Mouse (Mus musculus) neural tube, embryonic 12.5 days (tissue): ENCODE results near the gene Ceacam16. TPM values are rescaled to one million over a fixed set of nuclear protein-coding genes. Genes with fewer than 3 reads are reported as not detected.

Experiments used
- ATAC-seq: fragments of 200-750 bp; cut with Nextera tagmentation; 2 replicates; pipeline ENCODE4 v1.8.0; 2017; ENCODE audit warnings: low read depth, mild to moderate bottlenecking, moderate TSS enrichment, moderate library complexity; ENCODE audit not compliant: low FRiP score
- H3K27ac ChIP-seq: fragments of 300-500 bp; sonication (generic); 2 replicates; pipeline ENCODE4 v1.5.1; 2016
- H3K27me3 ChIP-seq: fragments of 300-500 bp; sonication (generic); replicated peaks from 2 replicates; pipeline ENCODE4 v1.6.1; 2016; ENCODE audit warnings: mild to moderate bottlenecking
- H3K36me3 ChIP-seq: fragments of 300-500 bp; sonication (generic); 2 replicates; pipeline ENCODE4 v1.6.1; 2016; ENCODE audit warnings: mild to moderate bottlenecking
- H3K4me1 ChIP-seq: fragments of 300-500 bp; sonication (generic); 2 replicates; pipeline ENCODE4 v1.6.1; 2016
- H3K4me2 ChIP-seq: fragments of 300-500 bp; sonication (generic); replicated peaks from 2 replicates; pipeline ENCODE4 v1.6.1; 2016; ENCODE audit warnings: mild to moderate bottlenecking
- H3K4me3 ChIP-seq: fragments of 300-500 bp; sonication (generic); 2 replicates; pipeline ENCODE4 v1.5.1; 2016
- H3K9ac ChIP-seq: fragments of 300-500 bp; sonication (generic); 2 replicates; pipeline ENCODE4 v1.6.1; 2016; ENCODE audit warnings: mild to moderate bottlenecking
- H3K9me3 ChIP-seq: fragments of 300-500 bp; sonication (generic); 2 replicates; pipeline ENCODE4 v1.6.1; 2016; ENCODE audit warnings: mild to moderate bottlenecking
- WGBS: fragments of 180-500 bp; shearing (Covaris S2); methylation state at CpG from one replicate; pipeline ENCODE4 v1.1.7; 2016; 5-methylcytosine and 5-hydroxymethylcytosine counted together
- polyA plus RNA-seq: library from polyadenylated mRNA; unstranded; fragments of >200 nt; fragmentation: Nextera tagmentation; extraction: Ambion mirVana; gene quantifications from 2 replicates; pipeline ENCODE4 v1.2.1, GENCODE M21; 2016

Ceacam16 gene
- polyA plus RNA-seq, 1 experiment from 2014 or later: not detected

- H3K27ac ChIP-seq: no peak overlapping the region
- H3K9ac ChIP-seq: no peak overlapping the region
- no peaks in the 10 kb centered on the region for H3K36me3 ChIP-seq
- H3K4me1 ChIP-seq: no peaks in the 10 kb centered on the region
- no peak for ATAC-seq
- no peak overlapping the region for H3K4me3 ChIP-seq
- WGBS: 80% methylated on average over 3 of the region's 3 CpGs
- no peak overlapping the region for H3K4me2 ChIP-seq
- peaks cover 15% of the 10 kb centered on the region for H3K27me3 ChIP-seq
- H3K9me3 ChIP-seq: no peaks in the 10 kb centered on the region
Observed at GRCm38 (mm10) chr7:19840936-19841335, 20.2 kb downstream of the Ceacam16 start.

GRCm38 (mm10) chr7:19840371-19840770 lies 20.7 kb downstream of the Ceacam16 start:
- 84% methylated on average over 4 of the region's 4 CpGs for WGBS
- no peak overlapping the region for H3K9ac ChIP-seq

GRCm38 (mm10) chr7:19836843-19837242 lies 24.3 kb downstream of the Ceacam16 start:
- Histone ChIP-seq H3K9me3 (no peaks in the 10 kb centered on the region), H3K4me1 (no peaks in the 10 kb centered on the region), H3K27me3 (no peaks in the 10 kb centered on the region), H3K4me2 (no peak overlapping the region), H3K27ac (no peak overlapping the region), H3K4me3 (no peak overlapping the region), H3K36me3 (no peaks in the 10 kb centered on the region), H3K9ac (no peak overlapping the region)
- no peak for ATAC-seq
- 73% methylated on average over 3 of the region's 3 CpGs for WGBS

More at GRCm38 (mm10) chr7:19840371-19840770, 20.7 kb downstream of the Ceacam16 start:
- Histone ChIP-seq H3K4me1 (no peaks in the 10 kb centered on the region), H3K27me3 (peaks cover 15% of the 10 kb centered on the region), H3K27ac (no peak overlapping the region), H3K9me3 (no peaks in the 10 kb centered on the region), H3K4me3 (no peak overlapping the region), H3K36me3 (no peaks in the 10 kb centered on the region), H3K4me2 (no peak overlapping the region)
- ATAC-seq: no peak

- 62% methylated on average over 3 of the region's 3 CpGs for WGBS
- Histone ChIP-seq H3K27me3 (no peaks in the 10 kb centered on the region), H3K4me2 (no peak overlapping the region), H3K9me3 (no peaks in the 10 kb centered on the region), H3K36me3 (no peaks in the 10 kb centered on the region), H3K4me1 (no peaks in the 10 kb centered on the region), H3K27ac (no peak overlapping the region), H3K9ac (no peak overlapping the region), H3K4me3 (no peak overlapping the region)
- ATAC-seq: no peak
Observed at GRCm38 (mm10) chr7:19834055-19834454, 27.0 kb downstream of the Ceacam16 start.

- no peaks in the 10 kb centered on the region for H3K36me3 ChIP-seq
- no peak overlapping the region for H3K4me3 ChIP-seq
- no peak overlapping the region for H3K27ac ChIP-seq
- no peak overlapping the region for H3K9ac ChIP-seq
- WGBS: 61% methylated on average over 9 of the region's 9 CpGs
- no peaks in the 10 kb centered on the region for H3K4me1 ChIP-seq
- no peaks in the 10 kb centered on the region for H3K27me3 ChIP-seq
- no peak overlapping the region for H3K4me2 ChIP-seq
- no peaks in the 10 kb centered on the region for H3K9me3 ChIP-seq
- no peak for ATAC-seq
Observed at GRCm38 (mm10) chr7:19831837-19832236, 29.3 kb downstream of the Ceacam16 start.

- WGBS: 35% methylated on average over 13 of the region's 13 CpGs
- Histone ChIP-seq H3K27ac (no peak overlapping the region), H3K4me2 (no peak overlapping the region), H3K27me3 (no peaks in the 10 kb centered on the region), H3K9ac (no peak overlapping the region), H3K4me3 (no peak overlapping the region), H3K4me1 (no peaks in the 10 kb centered on the region), H3K9me3 (no peaks in the 10 kb centered on the region), H3K36me3 (no peaks in the 10 kb centered on the region)
- no peak for ATAC-seq
Observed at GRCm38 (mm10) chr7:19830682-19831156, 30.4 kb downstream of the Ceacam16 start.

- WGBS: 86% methylated on average over 3 of the region's 3 CpGs
Observed at GRCm38 (mm10) chr7:19829694-19830093, 31.4 kb downstream of the Ceacam16 start.

GRCm38 (mm10) chr7:19826756-19827155 lies 34.3 kb downstream of the Ceacam16 start:
- H3K27ac ChIP-seq: no peak overlapping the region
- no peak overlapping the region for H3K4me3 ChIP-seq
- H3K36me3 ChIP-seq: no peaks in the 10 kb centered on the region
- no peak for ATAC-seq
- peaks cover 25% of the 10 kb centered on the region for H3K27me3 ChIP-seq
- H3K9me3 ChIP-seq: no peaks in the 10 kb centered on the region
- H3K9ac ChIP-seq: no peak overlapping the region
- peaks cover 8% of the 10 kb centered on the region for H3K4me1 ChIP-seq
- 46% methylated on average over 6 of the region's 6 CpGs for WGBS
- no peak overlapping the region for H3K4me2 ChIP-seq

More at GRCm38 (mm10) chr7:19829694-19830093, 31.4 kb downstream of the Ceacam16 start:
- H3K4me3 ChIP-seq: no peak overlapping the region
- H3K4me2 ChIP-seq: no peak overlapping the region
- no peaks in the 10 kb centered on the region for H3K9me3 ChIP-seq
- no peak overlapping the region for H3K9ac ChIP-seq
- H3K27me3 ChIP-seq: no peaks in the 10 kb centered on the region
- no peaks in the 10 kb centered on the region for H3K4me1 ChIP-seq
- H3K36me3 ChIP-seq: no peaks in the 10 kb centered on the region
- ATAC-seq: no peak
- no peak overlapping the region for H3K27ac ChIP-seq

- 24% methylated on average over 26 of the region's 26 CpGs for WGBS
- H3K27ac ChIP-seq: no peak overlapping the region
- H3K9me3 ChIP-seq: 0 out of 2 replicates have a peak, but pooled peaks cover 6% of the 10 kb centered on the region
- peaks cover 37% of the 10 kb centered on the region for H3K27me3 ChIP-seq
- no peak overlapping the region for H3K9ac ChIP-seq
- ATAC-seq: peak; percentile 57; the same call in 1 of the 2 replicates
- H3K36me3 ChIP-seq: no peaks in the 10 kb centered on the region
- peak overlapping the region; percentile 36; the same call in 1 of the 2 replicates for H3K4me2 ChIP-seq
- no peak overlapping the region for H3K4me3 ChIP-seq
- H3K4me1 ChIP-seq: peaks cover 8% of the 10 kb centered on the region
Observed at GRCm38 (mm10) chr7:19824182-19824973, 36.7 kb downstream of the Ceacam16 start.

- WGBS: 22% methylated on average over 16 of the region's 16 CpGs
- ATAC-seq: 0 out of 2 replicates have a peak, but pooled peaks have one; percentile 10
- Histone ChIP-seq H3K4me3 (no peak overlapping the region), H3K4me1 (peaks cover 8% of the 10 kb centered on the region), H3K4me2 (peak overlapping the region; percentile 36; the same call in 1 of the 2 replicates), H3K27ac (no peak overlapping the region), H3K36me3 (no peaks in the 10 kb centered on the region), H3K9ac (no peak overlapping the region), H3K9me3 (0 out of 2 replicates have a peak, but pooled peaks cover 6% of the 10 kb centered on the region), H3K27me3 (peaks cover 40% of the 10 kb centered on the region)
Observed at GRCm38 (mm10) chr7:19823256-19824181, 37.6 kb downstream of the Ceacam16 start.

GRCm38 (mm10) chr7:19822604-19823058 lies 38.5 kb downstream of the Ceacam16 start, which contains the start of gene Bcl3:
TSS of gene Bcl3 (minus strand) at chr7:19822770.
- no peak for ATAC-seq
- H3K4me2 ChIP-seq: peak within 1 kb of the TSS; percentile 61
- peaks cover 46% of the 10 kb centered on the region for H3K27me3 ChIP-seq
- H3K4me1 ChIP-seq: peaks cover 8% of the 10 kb centered on the region
- no peaks in the 10 kb centered on the region for H3K36me3 ChIP-seq
- no peak within 1 kb of the TSS for H3K27ac ChIP-seq
- H3K4me3 ChIP-seq: peak within 1 kb of the TSS; percentile 32
- WGBS: 1% methylated on average over 35 of the region's 42 CpGs
- H3K9ac ChIP-seq: peak within 1 kb of the TSS; percentile 59
- H3K9me3 ChIP-seq: 0 out of 2 replicates have a peak, but pooled peaks cover 6% of the 10 kb centered on the region
